Mouse (Mus musculus) embryonic fibroblast, embryonic 13.5 days (primary cell): ENCODE results near the gene Ttc30a1.

Experiments used
- CTCF ChIP-seq: IDR thresholded peaks from 2 replicates; pipeline ENCODE4 v1.5.1; 2011; ENCODE audit warnings: mild to moderate bottlenecking, control low read depth, low read length, moderate library complexity, borderline replicate concordance; ENCODE audit not compliant: insufficient read depth
- POLR2A ChIP-seq: IDR thresholded peaks from 2 replicates; pipeline ENCODE4 v1.6.1; 2011; ENCODE audit warnings: low read depth, mild to moderate bottlenecking, control low read depth, low read length, moderate library complexity

DNA sequence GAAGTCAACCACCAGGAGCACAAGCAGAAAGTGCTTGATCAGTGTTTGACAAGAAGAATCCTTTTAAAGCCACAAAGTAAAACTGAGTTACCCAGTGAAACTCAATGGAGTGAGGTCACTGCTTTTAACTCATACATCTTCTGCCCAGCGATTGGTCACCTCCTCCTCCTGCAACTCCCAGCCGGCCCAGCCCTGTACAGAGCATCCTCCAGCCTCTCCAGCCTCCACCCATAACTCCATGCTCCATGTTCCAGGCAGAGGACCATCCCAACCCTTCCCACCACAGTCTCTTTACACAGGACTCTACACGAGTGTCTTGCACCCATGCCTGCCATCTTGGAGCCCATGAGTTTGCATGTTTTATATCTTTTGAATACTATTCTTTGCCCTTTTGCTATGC is 32.9 kb upstream of the Ttc30a1 start:
- TF ChIP-seq CTCF (no peak), POLR2A (no peak)
